Mouse (Mus musculus) B cell, adult 2 months (primary cell): ENCODE measurements around the gene Eddm3b.

Source experiments
- DNase-seq, 2 experiments: peaks; one replicate each; pipeline ENCODE4 v3.0.0; 2022

Gene Eddm3b

GRCm38 (mm10) chr14:51094921-51095320 lies 19.3 kb upstream of the Eddm3b start:
- no peak for DNase-seq

DNA sequence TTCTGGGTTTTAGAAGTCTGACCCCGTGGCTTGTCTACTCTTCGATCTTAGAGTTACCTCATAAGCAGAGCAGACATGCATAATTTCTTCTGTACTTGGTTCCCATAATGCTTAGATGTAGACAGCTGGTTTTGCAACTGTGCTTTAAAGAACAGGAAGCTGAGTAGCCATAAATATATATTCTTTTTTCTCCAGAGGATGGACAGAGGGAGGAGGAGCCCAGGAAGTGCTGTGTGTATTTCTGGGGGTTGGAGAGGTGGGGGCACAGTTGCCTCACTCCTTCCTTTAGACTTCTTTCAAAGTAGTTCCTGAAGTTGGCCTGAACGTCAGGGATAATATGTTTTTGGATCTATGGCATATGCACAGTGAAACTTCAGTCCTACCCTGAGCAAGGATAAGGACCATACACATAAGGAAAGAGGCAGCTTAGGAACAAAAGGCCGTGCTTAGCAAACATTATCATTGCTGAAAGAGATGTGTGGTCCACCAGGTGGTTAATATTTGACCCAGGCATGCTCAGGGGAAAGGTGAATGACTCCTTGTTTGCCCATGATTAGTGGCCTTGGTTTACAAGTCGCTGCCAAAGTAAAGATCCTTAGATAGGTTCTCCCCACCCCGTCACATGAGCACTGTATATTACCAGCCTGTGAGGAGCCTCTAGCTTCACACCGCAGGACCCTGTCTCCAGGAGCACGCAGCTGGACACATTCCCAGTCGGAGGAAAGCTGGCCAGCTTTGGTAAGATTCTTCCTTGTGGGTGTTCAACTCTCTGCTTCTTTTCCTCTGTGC lies 18.3 kb upstream of the Eddm3b start:
- no peak for DNase-seq

DNA sequence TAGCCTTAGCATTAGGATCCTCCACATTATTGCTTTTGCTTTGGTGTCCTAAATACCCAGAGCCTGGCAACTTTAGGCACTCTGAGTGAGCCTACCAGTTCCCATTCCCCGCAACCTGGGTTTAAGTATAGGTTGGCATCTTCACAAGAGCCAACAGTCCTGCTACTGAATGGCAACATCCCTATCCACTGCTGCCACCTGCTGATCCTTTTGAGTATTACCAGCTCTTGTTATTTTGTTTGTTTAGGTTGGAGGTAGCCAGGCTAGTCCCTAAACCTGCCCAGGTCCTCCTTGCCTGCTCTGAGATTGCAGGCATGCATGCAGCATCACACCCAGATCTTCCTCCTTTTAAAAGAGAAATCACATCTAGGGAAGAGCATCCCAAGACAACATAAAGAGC lies 15.9 kb upstream of the Eddm3b start:
- DNase-seq, result peak; percentile 83 to 85

GRCm38 (mm10) chr14:51098921-51099320 lies 15.3 kb upstream of the Eddm3b start:
- DNase-seq, result no peak

DNA sequence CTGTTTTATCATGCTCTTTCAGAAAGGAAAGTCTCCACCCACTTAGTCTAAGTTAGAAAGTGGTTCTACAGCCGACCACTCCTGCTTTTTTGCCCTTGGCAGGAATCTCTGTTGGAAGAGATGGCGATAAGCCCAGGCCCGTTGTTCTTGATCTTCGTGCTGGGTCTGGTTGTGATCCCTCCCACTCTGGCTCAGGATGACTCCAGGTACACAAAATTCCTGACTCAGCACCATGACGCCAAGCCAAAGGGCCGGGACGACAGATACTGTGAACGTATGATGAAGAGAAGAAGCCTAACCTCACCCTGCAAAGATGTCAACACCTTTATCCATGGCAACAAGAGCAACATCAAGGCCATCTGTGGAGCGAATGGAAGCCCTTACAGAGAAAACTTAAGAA lies 12.9 kb upstream of the Eddm3b start:
- DNase-seq, result no peak

- peak; percentile 87 for DNase-seq
Observed at GRCm38 (mm10) chr14:51103217-51103616, 11.0 kb upstream of the Eddm3b start.

DNA sequence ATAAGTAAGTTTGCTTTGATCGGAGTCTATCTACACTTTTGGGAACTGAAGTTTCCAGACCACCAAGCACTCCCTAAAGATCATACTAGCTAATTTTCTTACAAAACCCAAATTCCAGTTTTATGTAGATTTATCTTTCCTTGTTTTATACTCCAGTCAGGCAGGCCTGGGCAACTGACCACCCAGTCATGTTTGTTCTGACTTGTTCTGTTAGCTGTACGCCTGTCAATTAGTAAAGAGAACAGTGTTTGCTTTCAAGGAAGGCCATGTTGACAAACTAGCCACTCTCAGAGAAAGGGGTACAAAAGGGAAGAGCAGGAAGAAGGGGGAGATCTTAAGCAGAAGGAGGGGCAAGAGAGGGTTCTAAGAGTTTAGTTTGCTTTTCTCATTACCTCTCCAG lies 9.9 kb upstream of the Eddm3b start:
- DNase-seq, result no peak

DNA sequence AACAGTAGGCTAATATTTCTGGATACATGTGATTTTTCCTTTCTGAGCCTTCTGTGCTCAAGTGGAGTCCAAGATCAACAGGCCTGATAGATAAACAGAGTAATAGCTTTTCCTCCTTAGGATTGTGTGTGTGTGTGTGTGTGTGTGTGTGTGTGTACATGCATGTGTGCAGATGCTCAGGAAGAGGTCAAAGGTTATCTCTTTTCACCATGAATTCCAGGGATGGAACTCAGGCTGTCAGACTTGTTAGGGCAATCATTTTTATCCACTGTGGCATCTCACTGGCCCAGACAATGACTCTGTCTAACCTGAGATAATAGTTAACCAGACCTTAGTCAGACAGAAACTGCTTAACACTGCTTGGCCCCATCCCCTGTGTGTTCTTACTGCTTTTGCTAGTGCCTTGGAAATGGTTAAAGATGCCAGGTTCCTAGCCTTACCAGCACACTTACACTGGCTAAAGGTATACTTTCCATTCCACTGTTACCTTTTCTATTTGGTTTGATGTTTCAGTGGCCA lies 7.7 kb upstream of the Eddm3b start:
- no peak for DNase-seq

GRCm38 (mm10) chr14:51111966-51112365 lies 2.3 kb upstream of the Eddm3b start:
- no peak for DNase-seq

GRCm38 (mm10) chr14:51113476-51113875 lies 750 bp upstream of the Eddm3b start:
- no peak for DNase-seq

DNA sequence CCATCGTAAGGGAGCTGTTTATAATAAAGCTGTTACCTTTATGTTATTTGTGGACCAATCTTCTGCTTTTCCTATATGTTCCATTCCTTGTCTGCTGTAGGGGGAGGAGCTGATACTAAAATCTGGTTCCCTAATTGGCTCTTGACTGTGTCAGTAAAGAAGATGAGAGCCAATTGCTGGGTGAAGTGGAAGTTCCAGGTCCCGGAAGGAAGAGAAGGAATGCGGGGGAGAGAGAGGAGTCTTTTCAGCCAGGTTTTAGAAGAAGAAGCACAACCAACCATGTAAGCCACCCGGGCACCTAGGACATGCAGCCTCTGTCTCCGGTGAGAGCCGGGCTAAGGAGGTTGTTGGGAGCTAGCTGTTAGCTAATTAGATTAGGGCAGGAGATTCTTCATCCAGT lies 11.5 kb downstream of the Eddm3b start:
- no peak for DNase-seq

- DNase-seq, result peak; percentile 37 to 47
Observed at GRCm38 (mm10) chr14:51127648-51128258, 13.5 kb downstream of the Eddm3b start.

DNA sequence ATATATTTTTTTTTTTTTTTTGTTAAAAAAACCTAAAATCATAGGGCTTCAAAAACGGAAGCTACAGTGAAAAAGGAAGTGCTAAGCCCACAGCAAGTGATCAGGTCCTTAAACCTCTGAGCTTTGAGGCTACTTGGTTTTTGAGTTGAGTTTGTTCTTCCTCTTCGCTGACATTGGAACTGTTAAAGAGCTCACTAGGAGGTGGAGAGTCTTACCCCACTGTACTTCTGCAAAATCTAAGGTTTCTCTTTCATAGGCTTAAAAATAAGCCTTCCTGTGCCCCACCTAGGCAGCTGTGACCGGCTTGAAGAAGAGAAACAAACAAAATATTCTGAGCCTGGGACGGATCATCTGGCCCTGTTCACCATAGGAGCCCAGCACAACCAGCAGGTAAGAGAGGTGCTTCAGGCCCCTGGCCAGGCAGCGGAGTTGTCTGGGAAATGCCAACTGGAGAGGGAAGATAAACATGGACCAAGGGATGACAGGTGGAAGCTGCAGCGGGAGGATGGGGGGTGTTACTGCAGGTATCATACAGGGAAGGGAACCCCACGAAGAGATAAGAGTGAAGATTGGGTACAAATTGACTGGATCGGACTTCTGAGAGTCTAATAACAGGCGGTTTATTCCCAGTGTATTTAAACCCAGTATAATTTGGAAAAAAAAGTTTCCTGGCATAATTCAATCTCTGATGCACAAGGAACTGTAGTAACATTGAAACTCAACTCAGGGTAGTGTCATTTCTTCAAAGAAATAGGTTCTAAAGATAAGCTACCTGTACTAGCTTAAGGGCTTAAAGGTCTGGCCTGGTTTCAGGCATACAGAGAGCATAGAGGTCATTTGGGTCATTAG lies 14.8 kb downstream of the Eddm3b start:
- peak; percentile 67 to 68 for DNase-seq

- DNase-seq, result peak in 1 of 2 experiments; percentile 11
Observed at GRCm38 (mm10) chr14:51129624-51129975, 15.4 kb downstream of the Eddm3b start.

DNA sequence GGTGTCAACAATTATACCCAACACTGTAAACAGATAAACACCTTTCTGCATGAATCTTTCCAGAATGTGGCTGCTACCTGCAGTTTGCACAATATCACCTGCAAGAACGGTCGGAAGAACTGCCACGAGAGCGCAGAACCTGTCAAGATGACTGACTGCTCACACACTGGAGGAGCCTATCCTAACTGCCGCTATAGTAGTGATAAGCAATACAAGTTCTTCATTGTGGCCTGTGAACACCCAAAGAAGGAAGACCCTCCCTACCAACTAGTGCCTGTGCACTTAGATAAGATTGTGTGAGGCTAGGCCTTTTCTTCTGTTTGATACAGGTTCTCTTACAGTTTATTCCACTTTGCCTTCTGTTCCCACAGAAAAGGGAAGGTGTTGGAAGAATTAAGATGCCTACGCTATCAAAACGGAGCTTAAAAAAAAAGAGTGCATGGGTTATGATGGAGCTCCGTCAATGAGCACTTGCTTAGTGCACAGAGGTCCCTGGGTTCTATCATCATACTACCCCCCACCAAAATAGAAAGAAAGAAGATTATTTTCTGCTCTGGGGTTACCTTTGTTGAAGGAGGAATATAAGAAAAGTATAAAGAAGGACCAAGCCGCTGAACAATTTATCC lies 16.2 kb downstream of the Eddm3b start:
- peak in 1 of 2 experiments; percentile 10 for DNase-seq

DNA sequence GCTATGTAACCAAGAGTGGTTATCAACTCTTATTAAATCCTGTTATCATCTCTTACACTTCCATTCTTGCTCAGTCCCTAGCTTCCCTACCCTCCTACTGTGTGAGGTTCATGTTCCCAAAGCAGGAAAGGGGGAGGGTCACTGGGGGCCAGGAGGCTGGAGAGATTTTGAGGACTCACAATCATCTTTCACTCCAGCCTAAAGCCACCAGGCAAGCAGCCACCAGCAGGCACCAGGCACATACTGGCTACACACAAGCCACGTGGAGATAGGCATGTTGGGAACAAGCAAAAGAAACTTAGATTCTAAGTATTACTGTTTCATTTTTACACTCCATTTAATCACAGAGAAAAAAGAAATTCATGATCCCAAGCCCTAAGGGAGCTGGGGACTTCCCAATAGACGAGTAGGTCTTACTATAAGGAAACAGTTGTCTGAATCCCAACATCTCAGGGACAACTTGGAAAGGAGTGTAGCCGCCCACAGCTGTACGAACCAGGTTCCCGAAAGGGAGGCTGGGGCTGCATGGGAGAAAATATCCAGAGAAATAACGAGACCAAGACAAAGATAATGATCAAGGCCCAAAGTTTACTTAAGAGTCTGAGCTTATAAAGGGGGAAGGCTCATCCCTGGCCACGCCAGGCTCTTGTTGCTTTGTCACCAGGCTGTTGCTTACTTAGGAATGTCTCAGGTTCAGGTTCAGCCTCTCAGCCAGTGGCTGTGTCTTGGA lies 17.0 kb downstream of the Eddm3b start:
- no peak for DNase-seq

DNA sequence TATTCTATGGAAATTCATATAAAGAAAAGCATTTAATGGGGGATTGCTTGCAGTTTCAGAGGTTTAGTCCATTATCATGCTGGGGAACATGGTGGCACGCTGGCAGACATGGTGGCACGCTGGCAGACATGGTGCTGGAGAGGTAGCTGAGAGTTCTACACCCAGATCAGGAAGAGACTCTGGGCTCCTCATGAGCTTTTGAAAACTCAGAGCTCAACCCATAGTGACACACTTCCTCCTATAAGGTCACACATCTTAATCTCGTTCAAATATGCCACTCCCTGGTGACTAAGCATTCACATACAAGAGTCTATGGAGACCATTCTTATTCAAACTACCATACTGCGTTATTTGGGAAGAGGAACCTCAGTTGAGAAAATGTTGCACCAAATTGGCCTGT lies 18.1 kb downstream of the Eddm3b start:
- DNase-seq, result peak; percentile 20 to 22

- no peak for DNase-seq
Observed at GRCm38 (mm10) chr14:51140342-51140741, 26.1 kb downstream of the Eddm3b start.

- no peak for DNase-seq
Observed at GRCm38 (mm10) chr14:51142119-51142518, 27.9 kb downstream of the Eddm3b start.

- no peak for DNase-seq
Observed at GRCm38 (mm10) chr14:51142568-51142967, 28.3 kb downstream of the Eddm3b start.

DNA sequence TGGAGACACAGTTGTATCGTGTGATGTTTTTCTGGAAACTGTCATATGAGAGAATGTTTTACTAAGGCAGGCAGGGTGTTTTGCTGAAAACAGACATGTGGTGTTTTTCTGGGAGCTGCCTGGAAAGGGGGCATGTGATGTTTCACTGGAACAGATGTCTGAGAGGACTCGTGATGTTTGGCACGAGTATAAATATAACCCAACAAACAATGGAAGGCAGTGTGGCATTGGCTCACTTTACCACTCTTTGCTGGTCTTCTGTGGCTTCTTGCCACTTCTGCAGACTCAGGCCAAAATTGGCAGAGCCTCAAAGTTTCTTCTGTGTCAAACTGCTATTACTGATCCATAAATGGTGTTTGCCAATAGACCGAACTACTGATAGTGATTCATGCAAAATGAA lies 29.1 kb downstream of the Eddm3b start:
- DNase-seq, result no peak

- DNase-seq, result no peak
Observed at GRCm38 (mm10) chr14:51143937-51144336, 29.7 kb downstream of the Eddm3b start.
